Mouse (Mus musculus) thymus, adult 2 months (tissue): ENCODE data around the gene Apoe.

Experiments used
- CTCF ChIP-seq: fragments of 200-500 bp; IDR thresholded peaks from 2 replicates; pipeline ENCODE4 v1.5.1; 2012; ENCODE audit warnings: mild to moderate bottlenecking, control low read depth, low read length, moderate library complexity, borderline replicate concordance; ENCODE audit not compliant: control insufficient read depth, poor library complexity, insufficient read depth; ENCODE audit errors: extremely low read depth
- POLR2A ChIP-seq: fragments of 200-500 bp; IDR thresholded peaks from 2 replicates; pipeline ENCODE4 v1.6.1; 2012; ENCODE audit warnings: mild to moderate bottlenecking, low read length, control low read depth, moderate library complexity; ENCODE audit not compliant: control insufficient read depth, poor library complexity, insufficient read depth; ENCODE audit errors: extremely low read depth

- TF ChIP-seq CTCF (peak; percentile 67; the same call in 1 of the 2 replicates), POLR2A (no peak)
Measured at GRCm38 (mm10) chr7:19701069-19701761, 2.2 kb upstream of the Apoe start.
